Mouse (Mus musculus) ES-Bruce4 (cell line): Measurements from ENCODE around the gene Ints13. TPM values are rescaled to one million over a fixed set of nuclear protein-coding genes. Genes with fewer than 3 reads are reported as not detected.

Source experiments
- H3K27ac ChIP-seq: 2 replicates; pipeline ENCODE4 v1.5.1; 2012; ENCODE audit warnings: low read length, inconsistent platforms; ENCODE audit not compliant: insufficient read depth
- H3K27me3 ChIP-seq: 2 replicates; pipeline ENCODE4 v1.6.1; 2012; ENCODE audit warnings: mild to moderate bottlenecking, low read length, inconsistent platforms; ENCODE audit not compliant: control insufficient read depth, poor library complexity, insufficient read depth, severe bottlenecking
- H3K36me3 ChIP-seq: 2 replicates; pipeline ENCODE4 v1.6.1; 2012; ENCODE audit warnings: inconsistent platforms, mild to moderate bottlenecking, low read length, moderate library complexity; ENCODE audit not compliant: control insufficient read depth, poor library complexity, insufficient read depth, severe bottlenecking
- H3K4me1 ChIP-seq: one replicate; pipeline ENCODE4 v1.8.1; 2011; ENCODE audit warnings: low read length; ENCODE audit not compliant: control insufficient read depth, insufficient read depth
- H3K4me3 ChIP-seq: 2 replicates; pipeline ENCODE4 v1.5.1; 2011; ENCODE audit warnings: low read depth, mild to moderate bottlenecking, low read length
- H3K9ac ChIP-seq: 2 replicates; pipeline ENCODE4 v1.6.1; 2012; ENCODE audit warnings: low read depth, mild to moderate bottlenecking, inconsistent platforms; ENCODE audit not compliant: poor library complexity, severe bottlenecking
- H3K9me3 ChIP-seq: replicated peaks from 2 replicates; pipeline ENCODE4 v1.6.1; 2012; ENCODE audit warnings: mild to moderate bottlenecking, low read length, inconsistent platforms; ENCODE audit not compliant: control insufficient read depth, poor library complexity, insufficient read depth, severe bottlenecking
- CTCF ChIP-seq: IDR thresholded peaks from one replicate; pipeline ENCODE4 v1.8.1; 2011; ENCODE audit warnings: low read depth, low read length
- EP300 ChIP-seq: IDR thresholded peaks from 2 replicates; pipeline ENCODE4 v1.6.1; 2011; ENCODE audit warnings: low read depth, low read length; ENCODE audit not compliant: insufficient read depth
- POLR2A ChIP-seq: IDR thresholded peaks from one replicate; pipeline ENCODE4 v1.8.1; 2011; ENCODE audit warnings: low read length; ENCODE audit not compliant: insufficient read depth
- polyA plus RNA-seq: library from polyadenylated mRNA; stranded (reverse); fragments of >200 nt; gene quantifications from 2 replicates; pipeline ENCODE4 v1.2.4, GENCODE M21; 2011; ENCODE audit warnings: low read depth; ENCODE audit not compliant: missing spikeins, insufficient read depth, insufficient read length

The Ints13 gene
- polyA plus RNA-seq, 1 experiment: 118 TPM

- Histone ChIP-seq H3K27ac (no peak overlapping the region), H3K9ac (no peak overlapping the region), H3K4me1 (no peaks in the 10 kb centered on the region), H3K9me3 (no peaks in the 10 kb centered on the region), H3K4me3 (no peak overlapping the region), H3K36me3 (no peaks in the 10 kb centered on the region), H3K27me3 (no peaks in the 10 kb centered on the region)
- no peak for TF ChIP-seq POLR2A
- no peak for TF ChIP-seq CTCF
- TF ChIP-seq EP300: no peak
Measured at GRCm38 (mm10) chr6:146513899-146514298, 63.7 kb downstream of the Ints13 start.

GRCm38 (mm10) chr6:146513384-146513783, 64.3 kb downstream of the Ints13 start:
- Histone ChIP-seq H3K36me3 (no peaks in the 10 kb centered on the region), H3K4me1 (no peaks in the 10 kb centered on the region), H3K27me3 (no peaks in the 10 kb centered on the region), H3K9ac (no peak overlapping the region), H3K4me3 (no peak overlapping the region), H3K9me3 (no peaks in the 10 kb centered on the region), H3K27ac (no peak overlapping the region)
- no peak for TF ChIP-seq POLR2A
- TF ChIP-seq EP300: no peak
- no peak for TF ChIP-seq CTCF

- H3K4me1 ChIP-seq: no peaks in the 10 kb centered on the region
- H3K27me3 ChIP-seq: no peaks in the 10 kb centered on the region
- TF ChIP-seq POLR2A: no peak
- TF ChIP-seq EP300: no peak
- TF ChIP-seq CTCF: no peak
- H3K27ac ChIP-seq: no peak overlapping the region
- H3K4me3 ChIP-seq: no peak overlapping the region
- no peak overlapping the region for H3K9ac ChIP-seq
- H3K36me3 ChIP-seq: no peaks in the 10 kb centered on the region
- no peaks in the 10 kb centered on the region for H3K9me3 ChIP-seq
Measured at GRCm38 (mm10) chr6:146511511-146511910, 66.1 kb downstream of the Ints13 start.

- Histone ChIP-seq H3K36me3 (no peaks in the 10 kb centered on the region), H3K27ac (no peak overlapping the region), H3K9me3 (no peaks in the 10 kb centered on the region), H3K4me3 (no peak overlapping the region), H3K27me3 (no peaks in the 10 kb centered on the region), H3K4me1 (no peaks in the 10 kb centered on the region), H3K9ac (no peak overlapping the region)
- TF ChIP-seq EP300 (no peak), CTCF (no peak), POLR2A (no peak)
Measured at GRCm38 (mm10) chr6:146509891-146510290, 67.7 kb downstream of the Ints13 start.

GRCm38 (mm10) chr6:146504459-146504858, 73.2 kb downstream of the Ints13 start:
- Histone ChIP-seq H3K4me3 (no peak overlapping the region), H3K9ac (no peak overlapping the region), H3K36me3 (no peaks in the 10 kb centered on the region), H3K27ac (no peak overlapping the region), H3K9me3 (no peaks in the 10 kb centered on the region), H3K27me3 (peaks cover 6% of the 10 kb centered on the region), H3K4me1 (no peaks in the 10 kb centered on the region)
- TF ChIP-seq CTCF (no peak), EP300 (no peak), POLR2A (no peak)

GRCm38 (mm10) chr6:146502856-146503255, 74.8 kb downstream of the Ints13 start:
- Histone ChIP-seq H3K9ac (0 out of 2 replicates have a peak overlapping the region, but pooled peaks have one; percentile 13), H3K4me3 (peak overlapping the region; percentile 75; the same call in 1 of the 2 replicates), H3K9me3 (no peaks in the 10 kb centered on the region), H3K27me3 (peaks cover 6% of the 10 kb centered on the region), H3K4me1 (no peaks in the 10 kb centered on the region), H3K27ac (no peak overlapping the region), H3K36me3 (no peaks in the 10 kb centered on the region)
- no peak for TF ChIP-seq EP300
- TF ChIP-seq CTCF: no peak
- no peak for TF ChIP-seq POLR2A
